Mouse (Mus musculus): Measurements from ENCODE around the gene Rnf144b.

Gene Rnf144b

GRCm38 (mm10) chr13:47122537-47123430, at the start of gene Rnf144b:
TSS of gene Rnf144b (plus strand) at chr13:47122656.
- in situ Hi-C loops (cut with MboI; ENCODE audit: unreplicated experiment in 2 of 2): loop anchor here in 1 of 2 experiments (25.0 kb wide), 1 partner anchor 385 kb away; the partner anchor contains the start of gene Nup153

- in situ Hi-C loops (cut with MboI; ENCODE audit: unreplicated experiment in 2 of 2): loop anchor here in 1 of 2 experiments (10.0 kb wide), 1 partner anchor 209 kb away; no protein-coding TSS in a partner anchor
These were observed 46.3 kb upstream of the Rnf144b start for GRCm38 (mm10) chr13:47076156-47076555.

GRCm38 (mm10) chr13:47077367-47077766, 45.1 kb upstream of the Rnf144b start:
- in situ Hi-C loops (cut with MboI; ENCODE audit: unreplicated experiment in 2 of 2): loop anchor here in 1 of 2 experiments (10.0 kb wide), 1 partner anchor 207 kb away; no protein-coding TSS in a partner anchor

- in situ Hi-C loops (cut with MboI; ENCODE audit: unreplicated experiment in 2 of 2): loop anchor here in 1 of 2 experiments (10.0 kb wide), 1 partner anchor 206 kb away; no protein-coding TSS in a partner anchor
These were observed 43.7 kb upstream of the Rnf144b start for GRCm38 (mm10) chr13:47078799-47079198.

GRCm38 (mm10) chr13:47080905-47081505, 41.5 kb upstream of the Rnf144b start:
- in situ Hi-C loops (cut with MboI; ENCODE audit: unreplicated experiment in 2 of 2): loop anchor here in 1 of 2 experiments (10.0 kb wide), 1 partner anchor 204 kb away; no protein-coding TSS in a partner anchor

GRCm38 (mm10) chr13:47088433-47088832, 34.0 kb upstream of the Rnf144b start:
- in situ Hi-C loops (cut with MboI; ENCODE audit: unreplicated experiment in 2 of 2): loop anchor here in 1 of 2 experiments (10.0 kb wide), 1 partner anchor 196 kb away; no protein-coding TSS in a partner anchor

GRCm38 (mm10) chr13:47089271-47089670, 33.2 kb upstream of the Rnf144b start:
- in situ Hi-C loops (cut with MboI; ENCODE audit: unreplicated experiment in 2 of 2): loop anchor here in 1 of 2 experiments (10.0 kb wide), 1 partner anchor 196 kb away; no protein-coding TSS in a partner anchor

- in situ Hi-C loops (cut with MboI; ENCODE audit: unreplicated experiment in 2 of 2): no loop called here
These were observed 28.7 kb upstream of the Rnf144b start for GRCm38 (mm10) chr13:47093791-47094190.

- in situ Hi-C loops (cut with MboI; ENCODE audit: unreplicated experiment in 2 of 2): no loop called here
These were observed 25.9 kb upstream of the Rnf144b start for GRCm38 (mm10) chr13:47096591-47096990.

GRCm38 (mm10) chr13:47099265-47099664, 23.2 kb upstream of the Rnf144b start:
- in situ Hi-C loops (cut with MboI; ENCODE audit: unreplicated experiment in 2 of 2): no loop called here

GRCm38 (mm10) chr13:47100587-47100986, 21.9 kb upstream of the Rnf144b start:
- in situ Hi-C loops (cut with MboI; ENCODE audit: unreplicated experiment in 2 of 2): loop anchor here (10.0 to 25.0 kb wide), 2 partner anchors 56 to 363 kb away; partner anchors contain the start of genes Kdm1b (in 2 of the 2), Tpmt (in 2 of the 2) and Nup153 (in 1 of the 2)

- in situ Hi-C loops (cut with MboI; ENCODE audit: unreplicated experiment in 2 of 2): loop anchor here (10.0 to 25.0 kb wide), 2 partner anchors 59 to 367 kb away; partner anchors contain the start of genes Kdm1b (in 2 of the 2), Tpmt (in 2 of the 2) and Nup153 (in 1 of the 2)
These were observed 18.3 kb upstream of the Rnf144b start for GRCm38 (mm10) chr13:47104146-47104545.

GRCm38 (mm10) chr13:47104856-47105541, 17.5 kb upstream of the Rnf144b start:
- in situ Hi-C loops (cut with MboI; ENCODE audit: unreplicated experiment in 2 of 2): loop anchor here (10.0 to 25.0 kb wide), 2 partner anchors 60 to 368 kb away; partner anchors contain the start of genes Kdm1b (in 2 of the 2), Tpmt (in 2 of the 2) and Nup153 (in 1 of the 2)

- in situ Hi-C loops (cut with MboI; ENCODE audit: unreplicated experiment in 2 of 2): loop anchor here (10.0 to 25.0 kb wide), 2 partner anchors 61 to 369 kb away; partner anchors contain the start of genes Kdm1b (in 2 of the 2), Tpmt (in 2 of the 2) and Nup153 (in 1 of the 2)
These were observed 16.5 kb upstream of the Rnf144b start, which contains the start of gene Dek for GRCm38 (mm10) chr13:47105711-47106579. TSS of gene Dek (minus strand) at chr13:47106201.

- in situ Hi-C loops (cut with MboI; ENCODE audit: unreplicated experiment in 2 of 2): loop anchor here (10.0 to 25.0 kb wide), 2 partner anchors 62 to 369 kb away; partner anchors contain the start of genes Kdm1b (in 2 of the 2), Tpmt (in 2 of the 2) and Nup153 (in 1 of the 2)
These were observed 15.9 kb upstream of the Rnf144b start for GRCm38 (mm10) chr13:47106580-47106888.

GRCm38 (mm10) chr13:47109239-47109638, 13.2 kb upstream of the Rnf144b start:
- in situ Hi-C loops (cut with MboI; ENCODE audit: unreplicated experiment in 2 of 2): loop anchor here (10.0 to 25.0 kb wide), 2 partner anchors 64 to 372 kb away; partner anchors contain the start of genes Kdm1b (in 2 of the 2), Tpmt (in 2 of the 2) and Nup153 (in 1 of the 2)

- in situ Hi-C loops (cut with MboI; ENCODE audit: unreplicated experiment in 2 of 2): loop anchor here in 1 of 2 experiments (25.0 kb wide), 1 partner anchor 374 kb away; the partner anchor contains the start of gene Nup153
These were observed 11.3 kb upstream of the Rnf144b start for GRCm38 (mm10) chr13:47111185-47111584.

- in situ Hi-C loops (cut with MboI; ENCODE audit: unreplicated experiment in 2 of 2): loop anchor here in 1 of 2 experiments (25.0 kb wide), 1 partner anchor 375 kb away; the partner anchor contains the start of gene Nup153
These were observed 10.4 kb upstream of the Rnf144b start for GRCm38 (mm10) chr13:47112056-47112455.
